Mouse (Mus musculus) brain, adult 2 months (tissue): ENCODE results near the gene Eif2b2.

Experiments used
- DNase-seq: peaks from one replicate; pipeline ENCODE4 v3.0.0; 2011; ENCODE audit warnings: low read depth, low spot score

Gene Eif2b2

DNA sequence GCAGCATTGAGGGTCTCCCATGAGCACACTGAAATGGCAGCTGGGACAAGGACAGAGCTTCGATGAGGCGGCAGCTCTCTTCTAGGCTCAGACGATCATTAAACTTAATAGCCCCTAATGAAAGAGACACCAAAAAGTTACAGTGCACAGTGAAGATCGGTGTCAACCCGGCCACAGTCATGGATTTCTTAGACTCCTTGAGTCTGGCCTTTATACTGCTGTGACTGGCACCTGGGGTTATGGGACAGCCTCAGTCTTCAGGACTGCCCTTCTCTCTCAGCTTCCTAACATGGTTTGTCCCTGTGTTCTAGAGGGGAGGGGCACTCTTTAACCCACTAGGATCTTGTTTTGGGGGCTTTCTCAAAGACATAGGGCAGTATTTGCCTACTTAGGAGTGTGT, 18.3 kb downstream of the Eif2b2 start:
- no peak for DNase-seq

DNA sequence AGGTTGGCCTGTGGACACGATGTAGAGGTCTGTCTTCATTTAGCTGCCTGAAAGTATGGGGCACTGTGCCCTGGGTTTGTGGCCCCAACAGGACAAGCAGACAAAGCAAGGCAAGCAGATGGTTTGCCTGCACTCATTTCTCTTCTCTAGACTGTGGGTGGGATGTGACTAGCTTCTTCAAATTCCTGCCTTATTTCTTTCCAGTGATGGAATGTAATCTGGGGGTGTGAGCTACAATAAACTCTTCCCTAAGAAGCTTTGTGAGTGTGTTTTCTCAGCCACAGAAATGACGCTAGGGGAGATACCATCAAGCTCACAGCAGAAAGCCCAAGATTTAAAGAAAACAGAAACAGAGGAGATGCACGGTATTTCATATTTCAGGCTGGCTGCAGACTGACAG, 32.8 kb downstream of the Eif2b2 start:
- DNase-seq: peak; percentile 55

DNA sequence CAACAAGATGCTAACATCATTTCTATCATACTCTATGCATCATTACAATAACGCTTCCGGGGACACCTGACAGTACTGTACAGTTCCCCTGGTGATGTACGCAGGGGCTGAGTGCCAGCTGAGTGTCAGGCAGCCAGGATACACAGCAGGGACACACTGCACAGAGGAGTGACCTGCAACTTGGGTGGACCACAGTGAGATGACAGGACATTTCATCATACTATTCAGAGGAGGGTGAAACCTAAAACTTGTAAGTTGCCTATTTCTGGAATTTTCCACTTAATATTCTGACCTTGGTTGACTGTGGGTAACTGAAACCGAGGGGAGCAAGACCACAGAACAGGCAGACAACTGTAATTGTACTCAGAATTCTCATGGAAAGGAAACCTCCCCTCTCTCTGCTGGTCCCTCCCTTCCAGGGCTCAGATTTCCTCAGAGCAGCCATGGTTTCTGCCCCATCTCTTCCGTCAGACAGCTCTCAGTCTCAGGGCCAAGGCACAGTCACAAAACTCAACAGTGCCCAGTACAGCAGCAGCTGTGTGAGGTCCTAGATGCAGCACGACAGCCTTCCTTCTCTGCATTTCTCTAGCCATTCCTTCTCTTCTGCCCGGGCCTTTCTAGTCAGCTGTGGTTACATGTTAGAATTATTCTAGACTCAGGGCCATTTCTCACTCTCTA, 36.9 kb downstream of the Eif2b2 start:
- DNase-seq: no peak

DNA sequence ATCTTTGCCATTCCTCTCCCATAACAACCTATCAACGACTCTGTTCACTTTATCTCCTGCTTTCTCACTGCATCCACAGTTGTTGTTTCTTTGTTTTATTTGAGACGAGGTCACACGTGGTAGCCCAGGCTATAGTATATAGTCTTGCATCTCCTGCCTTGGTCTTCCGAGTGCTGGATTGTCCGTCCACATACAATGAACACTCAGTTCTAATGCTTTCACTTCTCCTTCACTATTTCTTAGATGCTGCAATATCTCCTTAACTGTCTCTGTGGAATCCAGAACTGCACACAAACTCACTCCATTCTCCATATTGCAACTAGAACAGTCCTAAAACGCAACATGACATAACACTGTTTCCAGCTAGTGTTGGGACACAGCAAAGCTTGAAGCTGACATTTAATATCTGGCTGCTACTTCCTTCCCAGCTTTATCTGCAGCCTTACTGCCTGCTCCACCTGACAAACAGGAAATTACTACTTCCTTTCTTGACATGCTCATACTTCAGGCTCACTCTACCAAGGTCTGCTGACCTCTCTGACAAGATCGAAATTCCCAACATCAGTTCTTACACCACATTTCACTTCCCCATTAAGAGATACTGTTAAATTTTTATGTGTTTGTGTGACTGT, 37.8 kb downstream of the Eif2b2 start:
- no peak for DNase-seq

DNA sequence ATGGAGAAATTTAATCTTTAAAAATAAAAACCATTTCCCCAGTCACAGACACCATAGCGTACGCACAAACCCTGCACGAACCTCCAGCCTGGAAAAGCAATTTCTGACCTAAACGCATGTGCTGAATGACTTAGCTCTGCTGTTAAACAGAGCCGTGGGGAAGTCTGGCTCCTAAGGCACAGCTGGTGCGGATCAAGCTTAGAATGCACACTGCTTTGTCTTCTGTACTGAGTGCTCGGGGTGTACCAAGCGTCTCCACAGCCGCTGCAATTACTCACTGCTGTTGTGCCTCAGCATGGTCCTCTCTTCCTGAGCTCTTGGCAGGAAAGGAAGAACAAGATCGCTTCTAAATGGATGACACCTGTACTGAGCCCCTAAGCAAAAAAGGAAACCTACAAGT, 43.2 kb downstream of the Eif2b2 start:
- DNase-seq: peak; percentile 73

DNA sequence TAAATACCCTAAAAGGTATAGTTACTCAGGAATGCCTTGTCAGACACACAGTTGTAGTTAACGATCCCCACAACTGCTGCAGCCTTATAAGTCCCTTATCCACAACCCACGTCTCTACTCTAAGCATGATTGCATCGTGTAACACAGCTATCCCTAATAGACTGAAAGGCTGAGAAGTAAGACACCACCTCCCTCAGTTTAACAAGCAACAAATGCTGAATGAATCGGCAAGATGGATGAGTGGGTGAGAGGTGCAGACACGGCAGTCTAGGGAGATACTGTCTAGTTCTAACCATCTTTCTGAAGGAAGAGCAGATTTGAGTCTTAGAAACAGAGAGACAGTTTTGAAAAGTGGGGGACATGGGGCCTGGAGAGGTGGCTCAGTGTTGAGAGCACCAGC, 43.9 kb downstream of the Eif2b2 start:
- peak; percentile 68 for DNase-seq

DNA sequence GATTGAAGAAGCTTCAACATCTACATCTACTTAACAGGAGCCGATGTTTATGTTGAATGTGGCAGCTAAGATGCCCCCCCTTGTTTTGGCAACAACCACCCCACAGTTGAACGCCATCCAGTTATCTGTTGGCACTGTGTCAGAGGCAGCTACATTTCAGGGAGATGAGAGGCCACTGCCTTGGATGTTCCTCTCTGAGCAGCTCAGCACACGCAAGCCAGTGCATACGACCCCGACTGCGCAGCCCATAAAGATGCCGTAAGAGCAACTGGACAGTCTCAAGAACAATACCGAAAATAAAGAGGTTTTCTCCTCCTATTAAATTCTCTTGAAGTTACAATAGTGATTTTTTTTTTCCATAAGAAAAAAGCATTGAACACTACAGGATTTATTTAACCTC, 45.2 kb downstream of the Eif2b2 start:
- DNase-seq: peak; percentile 25

DNA sequence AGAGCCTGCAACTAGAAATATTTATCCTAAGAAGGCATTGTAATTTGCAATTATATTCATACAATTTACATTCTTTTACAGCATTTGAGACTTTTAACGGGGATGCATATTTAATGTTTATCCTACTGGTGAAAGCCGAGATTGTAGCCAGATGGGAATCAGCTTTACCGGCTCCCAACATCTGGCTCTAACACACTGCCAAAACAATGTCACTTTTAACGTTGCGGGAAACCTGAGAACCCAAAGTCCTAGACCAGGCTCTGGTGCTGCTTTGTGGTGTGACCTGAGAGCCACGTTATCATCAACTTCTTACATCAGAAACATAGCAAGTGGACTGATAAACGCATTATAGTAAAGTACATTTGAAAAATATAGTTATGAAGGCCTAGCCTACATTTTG, 45.7 kb downstream of the Eif2b2 start:
- no peak for DNase-seq

DNA sequence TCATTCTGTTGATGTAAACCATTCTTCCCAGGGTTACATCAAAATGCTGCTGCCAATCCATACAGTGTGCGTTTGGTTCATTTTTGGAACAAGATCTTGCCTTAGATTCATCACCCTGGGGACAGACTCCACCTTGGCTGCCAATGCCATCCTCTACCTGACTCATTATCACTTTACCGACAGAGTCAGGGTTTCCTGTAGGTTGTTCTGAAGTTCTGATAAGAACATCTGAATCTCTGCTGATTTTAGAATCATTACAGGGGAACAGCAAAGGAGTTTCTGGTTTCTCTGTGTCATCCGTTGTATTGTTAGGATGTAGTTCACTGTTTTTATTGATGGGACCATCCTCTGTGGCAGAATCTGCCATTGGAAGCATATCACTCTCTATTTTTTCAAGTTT, 47.0 kb downstream of the Eif2b2 start:
- no peak for DNase-seq

DNA sequence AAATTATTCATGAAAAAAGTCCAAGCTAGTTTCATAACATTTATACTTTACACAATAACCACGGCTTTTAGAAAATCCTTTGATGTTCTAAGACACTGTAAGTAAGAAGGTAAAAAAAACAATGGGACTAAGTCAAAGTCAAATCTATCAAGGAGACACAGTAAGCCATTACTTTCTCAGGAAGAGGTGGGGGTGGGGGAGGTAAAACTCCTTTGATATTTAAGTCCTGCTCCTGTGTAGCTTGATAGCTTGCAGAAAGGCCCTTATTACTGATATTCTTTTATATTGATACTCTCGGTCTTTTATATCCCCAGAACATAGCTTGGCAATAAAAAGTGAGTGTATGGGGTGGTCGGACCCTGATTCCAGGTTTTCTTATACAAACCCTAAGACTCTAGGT, 50.5 kb downstream of the Eif2b2 start:
- DNase-seq: no peak

DNA sequence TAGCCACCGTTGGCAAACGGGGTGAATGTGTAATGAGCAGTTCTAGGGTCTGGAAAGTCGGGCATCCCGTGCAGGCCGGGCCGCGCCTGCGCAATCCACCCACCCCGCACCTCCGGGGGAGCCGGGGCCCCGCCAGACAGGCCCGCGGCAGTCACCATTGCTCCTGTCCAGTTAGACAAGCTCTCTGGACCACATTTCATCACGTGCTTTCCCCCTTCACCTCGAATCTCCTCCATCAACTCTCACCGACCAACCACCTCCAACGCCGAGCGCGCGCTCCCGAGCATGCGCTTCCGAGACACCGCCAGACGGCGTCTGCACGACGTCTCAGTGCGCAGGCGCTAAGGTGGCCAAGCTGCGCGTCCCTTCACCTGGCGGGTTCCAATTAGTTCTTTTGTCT, 51.0 kb downstream of the Eif2b2 start, which contains the start of gene Mlh3:
Gene Mlh3, minus strand, starts transcription at position 281 of the 400 bp plus-strand sequence.
- peak; percentile 97 for DNase-seq

DNA sequence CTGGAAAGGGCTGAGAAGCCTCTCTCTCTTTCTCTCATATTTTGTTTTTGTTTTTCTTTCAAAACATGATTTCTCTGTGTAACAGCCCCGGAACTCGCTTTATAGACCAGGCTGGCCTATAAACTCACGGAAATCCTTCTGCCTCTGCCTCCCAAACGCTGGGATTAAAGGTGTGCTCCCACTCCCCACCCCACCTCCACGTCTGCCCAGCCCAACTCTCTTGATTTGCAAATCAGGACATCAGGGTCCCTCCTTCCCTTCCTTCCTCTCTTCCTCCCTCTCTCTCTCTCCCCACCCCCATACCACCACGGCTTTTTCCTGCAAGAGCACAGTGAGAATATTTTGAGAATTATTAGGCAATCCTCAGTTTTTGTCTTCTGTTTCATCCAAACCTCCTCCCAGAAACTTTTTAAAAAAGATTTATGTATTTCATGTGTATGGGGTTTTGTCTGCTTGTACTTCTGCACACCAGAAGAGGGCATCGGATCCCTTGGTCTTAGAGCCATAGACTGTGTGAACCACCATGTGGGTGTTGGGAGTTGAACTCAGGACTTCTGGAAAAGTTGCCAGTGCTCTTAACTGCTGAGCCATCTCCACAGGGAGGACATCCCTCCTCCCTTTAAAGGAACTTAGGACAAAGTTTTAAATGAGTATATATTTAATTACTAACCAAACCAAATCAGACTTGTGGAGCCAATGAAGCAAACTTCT, 52.0 kb downstream of the Eif2b2 start:
- no peak for DNase-seq

DNA sequence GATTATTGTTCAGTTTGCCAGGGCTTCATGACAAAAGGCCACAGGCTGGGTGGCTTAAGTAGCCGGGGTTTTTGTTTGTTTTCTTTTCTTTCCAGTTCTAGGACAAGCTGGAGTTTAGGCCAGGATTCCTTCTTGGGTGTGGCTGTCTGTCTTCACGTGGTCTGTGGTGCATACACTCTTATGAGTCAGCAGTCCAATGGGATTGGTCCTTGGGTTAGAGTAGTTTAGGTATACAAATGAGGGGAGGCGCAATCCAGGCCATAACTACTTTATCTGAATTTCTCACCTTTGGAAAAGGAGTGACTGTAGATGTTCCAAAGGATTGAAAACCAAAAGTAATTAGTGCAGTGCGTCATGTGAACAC, 52.5 kb downstream of the Eif2b2 start:
- DNase-seq: no peak

DNA sequence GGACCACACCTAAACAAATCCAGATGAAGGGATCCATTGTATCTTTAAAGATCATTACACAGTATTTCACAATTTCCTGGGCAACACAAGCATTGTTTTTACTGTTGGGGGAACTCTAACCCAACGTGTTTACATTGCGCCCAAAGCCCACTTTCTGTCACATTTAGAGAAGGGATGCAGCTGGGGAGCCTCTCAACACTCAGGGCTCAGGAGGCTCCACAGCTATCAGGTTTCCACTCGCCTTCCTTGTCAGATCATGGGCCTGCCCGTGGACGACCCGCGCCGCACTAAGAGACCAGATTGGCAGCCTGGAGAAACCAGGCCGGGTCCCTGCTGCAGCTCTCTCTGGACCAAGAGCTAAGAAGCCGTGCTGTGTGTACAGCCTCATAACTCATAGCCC, 54.2 kb downstream of the Eif2b2 start:
- DNase-seq: no peak
